Mouse (Mus musculus): ENCODE results near the gene Pacsin2.
"Not testable (repeated sequence)": the region's sequence is repeated elsewhere in the genome, so short reads cannot be mapped to it uniquely, and the experiment has no call there.

Pacsin2 gene

GRCm38 (mm10) chr15:83464083-83464904 is at the start of gene Pacsin2:
Gene Pacsin2, minus strand, starts transcription at chr15:83464606.
- peak; percentile 100 for DNase-seq

- no peak for DNase-seq
These were observed 48.3 kb upstream of the Pacsin2 start for GRCm38 (mm10) chr15:83512489-83513281.

GRCm38 (mm10) chr15:83510805-83511405 is 46.5 kb upstream of the Pacsin2 start, which contains the start of gene Ttll1:
Gene Ttll1, minus strand, starts transcription at chr15:83510893.
- peak; percentile 97 for DNase-seq

- no peak for DNase-seq
These were observed 45.8 kb upstream of the Pacsin2 start for GRCm38 (mm10) chr15:83509950-83510804.

GRCm38 (mm10) chr15:83501483-83501882 is 37.1 kb upstream of the Pacsin2 start:
- not testable (repeated sequence) for DNase-seq

- no peak for DNase-seq
These were observed 35.9 kb upstream of the Pacsin2 start for GRCm38 (mm10) chr15:83500352-83500751.

GRCm38 (mm10) chr15:83499211-83499755 is 34.9 kb upstream of the Pacsin2 start:
- no peak for DNase-seq

- DNase-seq = no peak
These were observed 32.9 kb upstream of the Pacsin2 start for GRCm38 (mm10) chr15:83497299-83497698.

GRCm38 (mm10) chr15:83495787-83496367 is 31.5 kb upstream of the Pacsin2 start:
- no peak for DNase-seq

- DNase-seq = no peak
These were observed 30.8 kb upstream of the Pacsin2 start for GRCm38 (mm10) chr15:83495195-83495594.

- DNase-seq = no peak
These were observed 30.1 kb upstream of the Pacsin2 start for GRCm38 (mm10) chr15:83494572-83494920.

GRCm38 (mm10) chr15:83493856-83494571 is 29.6 kb upstream of the Pacsin2 start:
- DNase-seq = no peak

- no peak for DNase-seq
These were observed 27.5 kb upstream of the Pacsin2 start for GRCm38 (mm10) chr15:83491891-83492290.

GRCm38 (mm10) chr15:83489471-83489870 is 25.1 kb upstream of the Pacsin2 start:
- no peak for DNase-seq

- no peak for DNase-seq
These were observed 23.2 kb upstream of the Pacsin2 start for GRCm38 (mm10) chr15:83487477-83488115.

- no peak for DNase-seq
These were observed 19.9 kb upstream of the Pacsin2 start for GRCm38 (mm10) chr15:83484311-83484710.

GRCm38 (mm10) chr15:83483482-83483881 is 19.1 kb upstream of the Pacsin2 start:
- no peak for DNase-seq

- DNase-seq = no peak
These were observed 18.3 kb upstream of the Pacsin2 start for GRCm38 (mm10) chr15:83482645-83483224.

GRCm38 (mm10) chr15:83481236-83481780 is 16.9 kb upstream of the Pacsin2 start:
- peak; percentile 52 for DNase-seq

GRCm38 (mm10) chr15:83479818-83480217 is 15.4 kb upstream of the Pacsin2 start:
- DNase-seq = no peak

Measured in kidney, adult 11 months (tissue).